Mouse (Mus musculus) ES-E14 (cell line): ENCODE results near the gene Magi2.

Experiments
- MAFK ChIP-seq: IDR thresholded peaks from 2 replicates; pipeline ENCODE4 v1.6.1; 2014; ENCODE audit warnings: mild to moderate bottlenecking, low read depth, low read length, inconsistent platforms; ENCODE audit not compliant: insufficient read depth
- ZC3H11A ChIP-seq: IDR thresholded peaks from 2 replicates; pipeline ENCODE4 v1.6.1; 2012; ENCODE audit warnings: low read depth, mild to moderate bottlenecking, inconsistent platforms, low read length, borderline replicate concordance

DNA sequence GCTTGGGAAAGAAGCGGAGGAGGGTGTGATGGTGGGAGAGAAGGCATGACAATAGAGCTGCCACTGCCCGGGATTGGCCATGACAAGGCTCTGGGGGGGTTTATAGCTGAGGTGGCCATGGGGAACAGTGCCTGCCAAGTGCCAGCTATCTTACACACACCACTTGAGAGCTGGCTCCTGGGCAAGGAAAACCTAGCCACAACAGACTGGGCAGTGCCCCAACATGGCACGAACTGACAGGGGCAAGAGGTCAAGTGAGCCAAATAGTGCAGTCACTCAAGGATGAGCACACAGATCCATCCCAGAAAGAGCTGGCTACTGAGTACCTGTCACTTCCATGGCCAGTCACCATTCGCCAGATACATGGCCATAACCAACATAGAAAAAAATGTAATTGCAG is 1179.8 kb downstream of the Magi2 start:
- TF ChIP-seq ZC3H11A (no peak), MAFK (no peak)
